Mouse (Mus musculus) mouse trophoblast stem cell (cell line): ENCODE results near the gene Gabrb2.

ENCODE experiments used
- in situ Hi-C, 2 experiments: fragments of 300-500 bp; cut with MseI, MboI; formaldehyde crosslinking; loops; 2 replicates in 1 of 2; 3 replicates in 1 of 2; pipeline ENCODE4 v1.15.1; 2025

Gabrb2 gene

DNA sequence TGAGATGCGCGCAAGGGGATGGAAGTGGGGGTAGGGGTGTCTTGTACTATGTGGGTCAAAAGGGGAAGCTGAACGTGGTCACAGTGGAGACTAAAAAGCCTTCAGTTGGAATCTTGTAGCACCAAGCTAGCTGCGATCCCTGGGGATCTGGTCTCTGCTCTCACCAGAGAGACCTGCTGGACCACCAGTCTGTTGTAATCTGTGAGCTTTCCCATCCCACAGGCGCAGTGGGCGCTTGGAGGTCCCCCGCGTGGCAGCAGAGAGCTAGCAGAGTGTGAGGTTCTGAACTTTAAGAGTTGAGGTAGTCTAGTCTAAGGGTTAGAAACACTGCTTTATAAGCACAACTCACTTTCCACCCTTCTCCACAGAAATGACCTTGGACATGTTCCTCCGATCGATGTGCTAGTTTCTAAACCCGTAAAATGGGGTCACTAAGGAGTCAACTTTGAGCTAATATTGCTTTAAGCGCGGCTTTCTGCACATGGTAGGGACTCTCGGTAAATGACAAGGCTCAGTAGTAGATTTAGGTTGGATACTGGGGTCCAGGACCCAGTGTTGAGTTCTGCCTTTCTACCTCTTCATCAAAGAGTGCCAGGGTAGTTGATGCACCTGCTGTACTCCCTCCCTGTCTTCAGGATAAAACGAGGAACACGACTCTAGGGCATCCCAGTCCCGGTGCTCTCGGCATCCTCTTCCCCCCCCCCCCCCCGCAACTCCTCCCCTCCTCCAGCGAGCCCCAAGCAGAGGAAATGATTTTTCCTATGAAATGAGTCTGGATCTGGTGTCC, at the start of gene Gabrb2:
Gene Gabrb2 (plus strand): TSS at position 762 of the 787 bp plus-strand sequence.
- in situ Hi-C loops: no loop called here

DNA sequence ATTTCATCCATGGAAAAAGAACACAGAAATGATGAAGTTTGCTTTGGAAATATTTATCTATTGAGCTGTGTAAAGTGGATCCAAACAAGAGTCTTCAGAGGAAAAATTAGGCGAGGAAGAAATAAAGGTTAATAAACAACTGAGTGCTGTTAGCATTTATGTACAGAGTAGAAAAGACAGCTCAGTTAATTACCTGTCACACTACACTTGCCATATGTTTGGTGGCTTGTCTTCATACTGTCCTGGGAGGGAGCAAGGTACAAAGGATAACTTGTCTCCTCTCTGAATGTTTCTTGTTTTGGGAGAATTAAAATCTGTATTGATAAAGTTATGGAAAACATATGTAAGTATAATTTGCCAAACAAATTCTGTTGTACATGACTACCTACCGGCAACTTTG, 40.6 kb upstream of the Gabrb2 start:
- in situ Hi-C loops: no loop called here

DNA sequence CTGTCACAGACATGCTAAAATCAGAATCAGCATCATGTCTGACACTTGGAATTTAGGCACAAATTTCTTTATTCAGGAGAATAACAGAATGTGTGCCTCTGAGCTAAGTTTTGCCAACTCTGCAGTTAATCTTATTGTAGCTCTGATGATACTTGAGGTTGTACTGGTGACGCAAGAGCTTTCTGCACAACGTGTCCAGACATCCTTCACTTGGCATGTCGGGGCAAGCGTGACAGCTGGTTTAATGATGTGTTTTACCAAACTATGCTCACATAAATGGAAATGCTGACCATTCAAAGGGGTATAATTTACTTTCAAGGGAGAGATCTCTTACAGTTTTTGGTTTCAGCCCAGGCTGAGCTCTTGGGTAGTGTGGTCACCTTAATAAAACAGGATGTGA, 33.1 kb upstream of the Gabrb2 start:
- in situ Hi-C loops: no loop called here

DNA sequence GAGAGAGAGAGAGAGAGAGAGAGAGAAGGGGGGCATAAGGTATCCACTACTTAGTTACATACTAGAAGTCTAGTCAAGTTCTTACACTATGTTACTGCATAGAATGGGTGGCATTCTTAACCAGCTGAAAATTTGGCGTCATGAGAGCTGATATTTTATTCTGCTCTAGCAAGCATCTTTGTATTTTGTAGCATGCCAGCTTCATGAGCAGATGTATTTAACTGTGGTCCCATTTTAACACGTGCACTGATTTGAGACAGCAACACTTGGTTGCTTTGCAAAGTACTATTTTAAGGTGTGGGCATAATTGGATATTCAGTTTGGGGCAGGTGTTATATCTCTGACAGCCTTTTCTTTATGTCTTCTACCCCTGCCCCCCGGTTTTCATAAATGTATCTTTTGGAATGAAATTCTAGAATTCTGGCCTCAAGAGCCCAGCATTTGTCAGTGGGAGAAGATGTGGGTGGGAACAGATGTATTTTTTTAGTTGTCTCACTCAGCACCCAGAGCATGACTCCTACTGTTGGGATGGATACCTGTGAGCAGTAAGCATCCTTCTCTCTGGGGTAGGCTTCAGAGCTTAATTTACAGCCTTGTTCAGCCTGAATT, 28.8 kb upstream of the Gabrb2 start:
- in situ Hi-C loops: no loop called here

DNA sequence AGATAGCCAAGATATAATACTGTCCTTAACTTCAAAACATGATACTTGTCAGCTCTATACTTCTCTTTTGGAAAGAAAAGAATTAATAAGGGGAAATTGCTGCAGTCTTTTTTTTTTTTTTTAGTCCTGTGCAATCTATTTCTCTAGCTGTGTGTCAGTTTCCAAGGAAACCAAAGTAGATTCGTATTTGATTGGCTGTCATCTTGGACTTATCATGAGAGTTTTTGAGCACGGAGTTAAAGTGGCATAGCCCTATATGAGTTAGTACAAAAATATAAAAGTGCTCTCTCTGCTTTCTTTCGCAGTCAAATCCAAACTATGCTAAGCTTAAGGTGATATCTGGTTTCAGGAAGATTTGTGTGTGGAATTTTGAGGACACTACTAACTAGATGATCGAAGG, 26.1 kb upstream of the Gabrb2 start:
- in situ Hi-C loops: no loop called here

DNA sequence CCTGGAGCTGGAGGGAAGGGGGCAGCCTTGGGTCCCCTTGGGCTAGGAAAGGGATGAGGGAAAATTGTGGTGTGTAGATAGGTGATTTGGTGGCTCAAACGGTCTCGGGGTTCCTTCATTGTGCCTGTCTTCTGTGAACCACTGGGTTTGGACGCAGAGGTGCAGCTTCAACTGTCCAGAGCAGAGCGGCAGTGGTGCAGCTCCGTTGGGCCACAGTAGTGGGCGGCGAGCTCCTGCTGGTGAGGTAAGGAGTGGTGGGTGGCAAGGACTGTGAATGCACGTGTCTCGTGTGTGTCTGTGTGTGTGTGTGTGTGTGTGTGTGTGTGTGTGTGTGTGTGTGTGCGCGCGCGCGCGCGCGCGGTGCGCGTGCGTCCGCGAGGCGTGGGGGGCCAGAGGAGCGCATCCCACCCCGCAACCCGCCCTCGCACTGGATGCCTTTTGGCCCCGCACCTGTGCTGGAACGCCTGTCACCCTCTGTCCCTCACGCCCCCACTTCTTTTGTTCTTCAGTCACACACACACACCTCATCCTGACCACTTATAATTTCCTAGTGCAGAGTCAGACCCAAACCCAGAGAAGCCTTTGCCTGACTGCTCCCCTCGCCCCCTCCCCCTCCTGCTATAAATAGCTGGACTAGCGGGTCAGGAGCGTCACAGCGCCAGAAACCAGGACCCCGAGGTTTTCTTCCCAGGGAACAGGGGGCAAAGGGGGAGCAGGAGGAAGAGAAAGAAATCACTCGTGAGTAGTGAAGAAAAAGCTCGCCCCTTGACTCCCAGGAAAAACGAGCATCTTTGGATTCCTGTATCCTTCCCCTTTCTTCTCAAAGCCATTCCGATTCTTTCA, 455 bp downstream of the Gabrb2 start:
- in situ Hi-C loops: no loop called here

DNA sequence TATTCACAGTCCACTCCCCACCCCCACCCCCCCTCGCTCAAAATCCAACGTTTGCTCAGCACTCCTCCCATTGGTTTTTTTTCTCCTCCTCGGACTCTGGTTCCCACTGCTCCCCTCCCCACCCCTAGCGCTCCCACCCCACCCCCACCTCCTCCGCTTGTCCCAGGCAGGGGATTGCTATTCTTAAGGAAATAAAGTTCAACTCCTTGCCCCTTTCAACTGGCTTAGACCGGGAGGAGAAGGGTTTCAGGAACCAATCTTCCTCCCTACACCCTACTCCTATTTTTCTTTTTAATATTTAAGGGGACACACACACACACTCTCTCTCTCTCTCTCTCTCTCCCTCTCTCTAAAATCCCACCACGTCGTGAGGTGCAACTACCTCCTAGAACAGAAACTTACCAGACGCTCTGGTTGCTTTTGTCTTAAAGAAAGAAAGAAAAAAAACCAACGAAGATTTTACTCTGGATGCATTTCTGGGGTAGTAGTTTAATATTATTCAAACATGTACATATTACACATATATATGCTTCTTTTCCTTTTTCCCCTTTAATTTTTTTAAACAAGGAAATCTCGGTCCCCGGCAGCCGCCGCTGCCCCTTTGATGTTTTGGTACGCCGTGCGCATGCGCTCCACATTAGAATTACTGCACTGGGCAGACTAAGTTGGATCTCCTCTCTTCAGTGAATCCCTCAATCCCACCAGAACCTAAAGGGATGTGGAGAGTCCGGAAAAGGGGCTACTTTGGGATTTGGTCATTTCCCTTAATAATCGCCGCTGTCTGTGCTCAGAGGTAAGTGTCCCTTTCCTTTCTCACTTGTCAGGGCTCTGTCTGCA, 1.3 kb downstream of the Gabrb2 start:
- in situ Hi-C loops: no loop called here

DNA sequence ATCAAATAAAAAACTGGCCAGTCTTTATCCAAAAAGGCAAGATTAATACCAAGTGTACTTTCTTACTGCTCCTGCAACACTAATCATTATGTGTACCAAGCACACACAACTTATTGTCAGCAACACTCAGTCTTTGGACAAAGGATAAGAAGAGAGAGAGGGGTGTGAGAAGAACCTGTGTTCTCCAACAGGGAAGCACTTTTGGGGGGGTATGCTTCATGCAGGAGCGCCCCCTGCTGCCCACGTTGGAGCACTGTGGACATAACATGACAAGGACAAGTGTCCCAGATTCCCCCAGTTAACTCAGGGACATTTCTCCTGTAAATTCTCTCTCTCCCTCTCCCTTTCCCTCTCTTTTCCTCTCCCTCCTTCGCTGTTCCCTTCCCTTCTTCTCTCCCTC, 3.7 kb downstream of the Gabrb2 start:
- in situ Hi-C loops: no loop called here

DNA sequence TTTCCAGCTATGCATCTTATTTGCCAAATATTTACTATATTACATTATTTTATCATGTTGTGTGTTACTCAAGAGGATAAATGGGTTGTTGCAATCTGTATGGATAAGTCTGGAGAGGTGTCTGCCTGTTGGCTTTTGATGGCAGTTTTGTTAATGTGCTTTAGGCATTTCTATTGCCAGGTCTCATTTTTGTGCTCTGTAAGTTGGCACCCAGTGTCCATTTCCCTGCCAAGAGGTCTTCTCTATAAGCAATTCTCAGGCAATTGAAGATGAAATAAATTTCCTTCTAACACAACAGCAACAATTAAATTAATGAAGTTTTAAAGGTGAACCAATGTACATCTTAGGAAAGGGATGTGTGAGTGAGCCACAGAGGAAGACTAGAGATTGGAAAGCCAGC, 11.9 kb downstream of the Gabrb2 start:
- in situ Hi-C loops: no loop called here

DNA sequence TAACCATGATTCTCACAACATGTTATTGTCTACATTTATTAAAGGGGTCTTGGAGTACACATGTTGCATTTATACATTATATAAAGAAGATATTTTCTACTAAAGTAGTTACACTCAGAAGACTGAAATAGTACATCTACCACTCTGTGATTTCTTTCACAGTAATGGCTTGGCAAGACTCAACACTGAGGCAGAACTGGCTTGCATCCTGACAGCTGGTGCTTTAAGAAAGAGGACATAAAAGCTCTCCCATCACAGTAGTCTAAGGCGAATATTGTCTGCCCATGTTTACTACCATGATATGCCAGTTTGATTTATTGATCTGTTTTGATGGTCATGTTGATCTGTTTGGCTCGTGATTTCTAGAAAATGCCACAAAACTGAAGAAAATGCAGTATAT, 19.4 kb downstream of the Gabrb2 start:
- in situ Hi-C loops: no loop called here

DNA sequence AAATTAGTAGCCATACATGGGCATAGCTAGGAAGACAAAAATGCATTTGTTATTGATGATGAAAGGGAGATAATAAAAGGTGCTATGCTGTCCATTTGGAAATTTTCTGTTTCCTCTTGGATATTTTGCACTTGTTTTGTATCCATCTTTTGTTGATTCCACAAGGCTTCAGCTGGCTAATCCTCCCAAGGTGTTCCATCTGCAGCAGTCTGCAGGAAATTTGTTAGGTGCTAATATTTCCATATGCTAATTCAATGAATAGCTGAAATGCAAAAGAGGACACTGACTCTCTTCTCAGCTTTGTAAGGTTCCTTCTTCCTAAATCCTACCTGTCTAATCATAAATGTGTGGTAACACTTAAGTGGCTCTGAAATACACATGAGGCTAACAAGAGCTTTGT, 24.1 kb downstream of the Gabrb2 start:
- in situ Hi-C loops: no loop called here

DNA sequence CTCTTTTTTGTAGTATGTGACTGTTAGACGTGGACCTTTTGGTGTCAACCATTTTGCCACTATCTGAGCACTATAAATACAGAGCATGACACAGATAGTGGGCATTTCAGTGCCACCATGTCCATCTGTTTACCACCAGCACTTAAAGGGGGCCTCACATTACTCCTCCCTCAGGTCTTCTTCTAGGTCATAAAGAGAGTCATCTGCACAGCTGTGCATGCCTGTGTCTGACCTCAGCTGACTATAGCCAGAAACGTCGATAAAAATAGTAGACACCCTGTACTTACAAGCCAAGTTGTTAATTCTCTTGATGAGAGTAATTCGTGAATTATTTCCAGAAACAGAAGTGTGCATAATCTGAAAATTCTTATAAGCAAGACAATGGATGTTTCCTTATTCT, 29.4 kb downstream of the Gabrb2 start:
- in situ Hi-C loops: no loop called here

DNA sequence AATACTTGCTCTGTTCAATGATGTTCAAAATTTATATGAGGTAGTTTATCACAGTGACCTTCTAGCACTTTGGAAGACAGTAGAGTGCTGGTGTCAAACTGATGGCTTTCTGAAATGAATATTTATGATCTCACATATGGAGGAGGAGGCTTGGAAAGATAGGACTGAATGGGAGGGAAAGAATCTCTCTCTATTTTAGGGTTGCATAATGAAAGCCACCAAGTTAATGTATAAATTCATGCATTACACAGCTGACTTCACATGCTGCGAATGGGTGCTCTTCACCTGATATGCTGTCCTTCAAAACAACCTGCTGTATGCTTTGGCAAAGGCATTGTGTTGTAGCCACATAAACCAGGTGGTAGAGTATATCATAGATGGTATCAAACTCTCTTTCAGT, 44.6 kb downstream of the Gabrb2 start:
- in situ Hi-C loops: no loop called here

DNA sequence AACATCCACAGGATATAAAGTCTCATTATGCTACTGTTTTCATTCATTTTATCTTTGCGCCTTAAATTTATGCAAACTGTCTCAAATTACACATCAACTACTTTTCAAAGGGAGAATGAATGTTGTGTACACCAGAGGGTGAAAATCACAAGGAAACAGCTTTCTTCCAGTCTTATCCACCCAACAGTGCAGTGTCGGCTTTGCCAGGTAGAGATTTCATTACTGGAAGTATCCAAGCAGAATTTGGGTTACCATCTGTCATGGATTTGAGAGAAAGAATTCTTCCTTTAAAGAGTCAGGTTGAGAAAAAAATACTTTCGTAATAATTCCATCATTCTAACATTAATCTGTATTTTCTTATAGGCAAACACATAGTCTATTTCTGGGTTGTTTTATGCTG, 48.8 kb downstream of the Gabrb2 start:
- in situ Hi-C loops: no loop called here

DNA sequence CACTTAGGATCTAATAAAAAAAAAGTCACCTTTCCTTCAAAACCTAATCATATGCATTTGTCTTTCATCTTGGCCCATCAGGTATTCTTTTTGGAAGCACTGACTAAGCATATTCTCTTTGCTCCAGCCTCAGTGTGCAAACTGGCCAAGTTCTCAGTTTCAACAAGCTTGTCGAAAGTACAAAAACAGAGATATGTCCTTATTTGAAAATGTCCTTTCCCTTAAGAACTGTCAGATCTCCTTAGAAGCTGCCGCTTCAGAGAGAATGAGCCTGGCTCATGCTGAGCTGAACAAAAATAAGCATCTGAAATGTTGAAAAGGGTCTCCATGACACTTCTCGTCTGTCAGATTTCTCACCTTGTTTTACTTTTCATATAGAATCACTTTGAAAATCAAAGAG, 55.0 kb downstream of the Gabrb2 start:
- in situ Hi-C loops: no loop called here

DNA sequence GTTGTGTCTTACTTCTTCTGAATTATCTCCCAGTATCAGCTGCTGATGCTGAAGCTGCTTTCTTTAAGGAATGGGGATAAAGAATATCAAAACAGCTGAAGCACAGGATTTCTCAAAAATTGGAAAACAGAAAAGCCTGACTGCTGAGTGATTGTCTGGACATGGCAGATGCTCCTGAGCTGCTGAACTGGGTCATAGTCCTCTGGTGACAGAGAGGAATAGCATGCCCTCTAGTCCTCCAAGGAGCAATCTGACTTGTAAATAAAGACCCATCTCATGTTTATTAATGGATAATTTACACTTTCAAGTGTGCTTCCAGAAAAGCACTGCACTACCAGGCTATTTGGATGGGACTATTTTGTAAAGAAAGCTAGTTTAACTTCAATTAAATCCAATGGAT, 68.1 kb downstream of the Gabrb2 start:
- in situ Hi-C loops: no loop called here

DNA sequence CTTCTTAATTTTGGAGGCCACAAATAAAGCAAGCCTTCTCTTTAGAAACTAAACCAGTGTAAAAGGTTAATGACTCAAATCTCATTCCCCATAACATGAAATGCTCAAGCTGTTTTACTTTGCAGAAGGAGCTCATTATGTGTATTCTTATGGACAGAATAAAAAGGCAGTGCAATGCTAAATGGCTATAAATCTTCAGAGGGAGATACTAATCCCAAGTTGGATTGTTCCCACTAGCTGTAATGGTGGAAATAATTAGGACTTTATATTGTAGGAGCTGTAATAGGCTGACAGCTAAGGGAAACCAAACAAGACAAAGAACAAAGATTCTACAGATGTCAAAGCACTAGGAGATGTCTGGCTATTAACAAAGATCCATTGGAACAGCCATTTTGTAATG, 81.6 kb downstream of the Gabrb2 start:
- in situ Hi-C loops: no loop called here

DNA sequence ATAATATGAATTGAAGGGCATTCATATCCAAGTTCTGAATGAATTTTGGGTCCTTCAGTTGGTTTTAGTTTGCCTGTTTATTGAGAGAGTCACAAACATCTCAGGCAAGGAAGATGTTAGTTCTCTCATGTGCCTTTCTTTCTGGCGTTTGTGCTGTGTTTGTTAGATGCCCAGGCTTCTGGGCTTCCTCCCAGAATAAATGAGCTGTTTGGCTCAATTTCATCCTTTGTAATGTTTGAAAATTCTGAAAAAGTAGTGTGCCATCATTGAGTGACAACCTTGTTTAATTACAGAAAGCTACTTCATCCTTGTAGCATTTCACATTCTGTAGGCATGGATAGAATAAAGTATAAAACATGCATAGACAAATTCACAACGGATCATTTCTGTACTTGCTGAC, 85.9 kb downstream of the Gabrb2 start:
- in situ Hi-C loops: no loop called here

DNA sequence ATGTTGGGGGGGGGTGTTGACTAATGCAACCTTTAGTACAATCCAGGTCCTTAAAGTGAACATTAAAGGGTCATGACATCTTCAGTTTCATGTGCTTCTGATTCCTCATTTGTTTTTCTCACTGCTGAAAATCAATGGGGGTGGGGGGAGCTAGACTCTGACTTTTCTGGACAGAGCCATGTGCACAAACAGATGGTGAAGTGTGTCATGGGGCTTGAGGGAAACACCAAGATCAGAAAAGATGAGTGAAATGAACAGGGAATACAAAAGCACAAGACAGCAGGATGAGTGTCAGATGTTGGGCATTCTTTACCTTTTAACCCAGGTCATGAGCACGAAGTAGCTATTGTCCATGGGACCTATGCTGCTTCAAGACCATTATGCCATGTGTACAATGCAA, 86.4 kb downstream of the Gabrb2 start:
- in situ Hi-C loops: no loop called here

DNA sequence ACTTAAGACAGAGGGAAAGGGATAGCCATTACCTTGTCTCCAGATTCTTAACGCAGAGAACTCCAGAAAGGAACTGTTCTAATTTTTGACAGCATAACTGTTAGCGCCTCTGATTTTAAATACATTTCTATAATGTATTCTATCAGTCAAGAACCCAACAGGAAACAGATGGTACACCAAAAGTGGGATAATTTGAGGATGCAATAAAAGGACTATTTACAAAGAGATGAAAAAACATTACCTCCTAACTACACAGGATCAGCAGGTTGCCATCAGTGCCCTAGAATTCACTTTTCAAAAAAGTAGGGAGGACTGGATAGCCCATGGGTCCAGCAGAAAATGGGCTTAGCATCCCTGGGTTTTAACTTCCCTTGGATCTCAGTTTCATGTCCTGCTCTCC, 102.4 kb downstream of the Gabrb2 start:
- in situ Hi-C loops: no loop called here

DNA sequence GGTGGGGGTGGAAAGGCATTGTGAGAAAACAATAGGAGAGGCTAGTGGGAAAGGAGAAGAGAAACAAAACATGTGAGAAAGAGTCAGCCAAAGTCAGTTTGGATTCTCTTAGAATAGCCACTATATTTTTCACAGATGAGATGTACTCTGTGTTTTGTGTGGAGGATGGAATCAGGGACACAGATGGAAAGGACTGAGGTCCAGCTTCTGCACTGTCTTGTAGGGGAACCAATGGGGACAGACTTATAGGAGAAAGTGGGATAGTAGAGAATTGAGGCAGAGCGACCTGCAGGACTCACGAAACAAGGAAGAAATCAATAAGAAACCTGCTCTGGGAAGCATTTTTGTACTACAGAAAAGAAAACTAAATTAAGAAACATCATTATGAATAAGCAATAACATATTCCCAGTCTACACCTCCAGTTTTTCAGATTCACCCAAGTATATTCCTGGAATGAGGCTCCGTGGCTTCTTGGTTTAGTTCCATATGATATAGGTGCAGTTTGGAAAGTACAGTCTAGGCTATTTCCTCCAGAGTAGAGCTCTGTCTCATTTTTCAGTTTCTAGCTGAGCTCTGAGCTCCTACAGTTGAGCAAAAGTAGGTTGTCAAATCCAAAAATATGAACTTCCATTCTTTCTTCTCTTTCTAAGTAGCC, 108.8 kb downstream of the Gabrb2 start:
- in situ Hi-C loops: no loop called here
